Mouse (Mus musculus): ENCODE measurements around the gene Atm.

DNA sequence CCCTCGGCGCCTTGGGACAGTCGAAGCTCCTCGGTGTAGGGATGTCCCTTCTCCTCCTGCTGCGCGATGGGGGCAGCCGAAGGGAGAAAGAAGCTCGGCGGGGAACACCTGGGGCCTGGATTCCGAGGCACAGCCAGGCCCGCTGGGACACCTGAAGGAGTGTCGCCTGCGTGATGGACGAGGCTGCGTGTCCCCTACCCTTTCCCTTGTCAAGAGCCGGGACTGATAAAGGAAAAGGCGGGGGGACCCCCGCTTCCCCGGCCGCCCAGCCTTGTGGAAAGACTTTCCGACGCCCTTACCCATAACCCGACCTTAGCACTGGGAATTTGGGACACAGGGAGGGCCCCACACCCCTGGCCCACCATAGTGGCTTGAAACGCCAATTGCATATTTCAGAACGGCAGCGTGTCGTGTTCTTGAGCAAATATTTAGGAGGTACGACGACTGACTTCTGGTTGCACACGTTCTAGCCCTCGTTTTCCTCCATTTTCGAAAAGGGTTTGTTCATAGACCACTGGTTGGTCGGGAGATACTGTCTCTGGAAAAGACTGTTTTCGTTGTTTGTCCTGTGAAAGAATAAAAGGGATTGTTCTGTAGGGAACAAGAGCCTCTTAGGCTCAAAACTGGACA is 911 bp upstream of the Atm start:
- TF ChIP-seq CTCF (IDR thresholded peaks at IDR 0.05; ENCODE audit: low read depth) (no peak), EP300 (optimal IDR thresholded peaks at IDR 0.05) (no peak)
